Mouse (Mus musculus): ENCODE measurements at regions not wholly inside any gene's neighbourhood (a gene's known extent, or its start where the extent isn't known, plus 50 kb on each side); places are given as distances from the start of the nearest gene placed in this dataset.

GRCm38 (mm10) chr4:26273754-26274153 is 72.9 kb downstream of the Manea start:
- DNase-seq = no peak

GRCm38 (mm10) chr4:26259230-26260029 is 87.3 kb downstream of the Manea start:
- peak; percentile 36 for DNase-seq

DNA sequence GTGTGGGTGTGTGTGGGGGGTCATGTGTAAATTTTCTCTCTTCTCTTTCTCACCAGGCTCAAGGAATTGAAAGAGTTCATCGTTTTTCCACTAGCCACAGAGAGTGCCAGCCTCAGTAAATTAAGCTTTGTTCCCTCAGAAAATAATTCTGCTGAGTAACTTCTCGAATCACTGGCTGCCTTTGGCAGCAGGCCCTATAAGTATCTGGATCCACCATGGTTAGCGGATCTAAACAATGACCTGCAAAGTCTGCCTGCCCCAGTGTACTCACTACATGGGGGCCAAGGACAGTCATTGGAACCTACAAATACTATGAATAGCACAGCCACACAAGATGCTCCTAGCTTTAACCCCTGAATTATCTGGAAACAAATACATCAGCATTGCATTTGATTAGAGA is 90.8 kb downstream of the Manea start:
- no peak for DNase-seq

- DNase-seq = peak; percentile 61
These were observed 98.5 kb downstream of the Manea start for GRCm38 (mm10) chr4:26247925-26248856.

- no peak for DNase-seq
These were observed 123.4 kb downstream of the Manea start for GRCm38 (mm10) chr4:26223267-26223666.

Measured in adrenal gland, adult 2 months (tissue).